Mouse (Mus musculus) subcutaneous adipose tissue, adult 2 months (tissue): ENCODE results near the gene Gtpbp8. TPM values are rescaled to one million over a fixed set of nuclear protein-coding genes. Genes with fewer than 3 reads are reported as not detected.

Source experiments
- polyA plus RNA-seq: library from polyadenylated mRNA; depleted of rRNA; stranded (reverse); fragments of >200 nt; gene quantifications from 2 replicates; pipeline ENCODE4 v1.2.3, GENCODE M21; 2012; ENCODE audit warnings: low replicate concordance; rRNA removed

Gtpbp8 gene
- polyA plus RNA-seq: 9.2 and 9.8 TPM in 2 replicates

DNA sequence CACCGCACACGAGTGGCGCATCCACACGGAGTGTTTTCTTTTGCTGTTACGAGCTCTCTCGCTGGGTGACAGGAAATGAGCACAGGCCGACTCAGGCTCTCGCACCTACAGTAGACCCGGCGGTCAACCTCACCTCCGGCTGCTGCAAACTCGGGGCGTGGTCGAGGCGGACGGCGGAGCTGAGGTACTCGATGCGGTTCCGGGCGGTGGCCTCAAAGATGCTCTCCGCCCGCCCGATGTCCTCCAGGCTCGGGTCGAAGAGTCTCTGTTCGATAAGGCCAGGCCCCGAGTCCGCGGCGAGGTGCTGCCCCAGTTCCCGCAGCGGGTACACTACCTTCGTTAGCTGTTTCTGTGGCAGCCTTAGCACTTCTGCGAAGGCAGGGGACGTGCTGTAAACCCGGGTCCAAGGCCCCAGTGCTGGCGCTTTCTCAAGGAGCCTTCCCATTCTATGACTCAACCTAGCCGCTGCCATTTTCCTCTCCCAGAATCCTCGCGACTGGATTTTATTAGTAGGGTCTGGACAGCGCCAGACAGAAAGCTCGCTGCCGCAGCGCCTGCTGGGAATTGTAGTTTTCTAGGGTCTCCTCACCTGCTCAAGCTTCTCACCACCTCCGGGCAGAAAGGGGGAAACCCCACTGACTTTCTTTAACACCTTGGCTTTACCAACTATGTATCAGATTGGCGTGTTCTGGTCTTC, at the start of gene Gtpbp8:
TSS of gene Gtpbp8 (minus strand) at position 498 of the 697 bp plus-strand sequence.

DNA sequence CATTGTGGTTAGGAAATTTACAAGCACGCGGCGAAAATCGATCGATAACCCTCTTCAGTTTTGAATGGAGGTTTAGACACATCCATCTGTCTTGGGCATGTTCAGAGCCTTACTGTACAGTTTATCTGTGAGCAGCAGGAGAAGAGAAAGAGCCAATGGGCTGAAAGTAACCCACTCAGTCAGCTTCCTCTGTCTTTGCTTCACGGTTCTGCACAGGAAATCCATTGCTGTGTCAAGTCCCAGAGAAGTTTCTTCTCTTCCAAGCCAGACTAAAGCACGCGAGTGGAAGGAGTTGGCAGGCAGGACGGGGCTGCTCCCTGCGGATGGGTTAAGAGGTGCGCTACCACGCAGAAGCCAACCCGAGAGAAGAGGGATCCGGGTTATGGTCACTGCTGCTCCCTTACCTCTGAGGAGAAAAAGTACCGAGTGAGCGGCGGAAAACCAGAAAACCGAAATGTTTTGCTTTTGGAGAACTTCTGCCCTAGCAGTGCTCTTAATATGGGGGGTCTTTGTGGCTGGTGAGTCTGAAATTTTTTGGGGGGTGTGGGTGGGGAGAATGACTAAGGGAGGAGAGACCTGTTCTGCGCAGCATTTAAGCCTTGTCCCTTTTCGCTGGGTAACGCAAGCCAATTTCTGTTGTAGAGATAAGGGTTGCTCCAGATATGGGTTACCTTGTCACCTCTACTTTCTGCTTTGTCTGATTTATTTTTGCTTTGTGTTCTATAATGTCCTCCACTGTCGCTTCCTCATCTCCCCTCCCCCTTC, 19.6 kb upstream of the Gtpbp8 start, which contains the start of gene Cd200r1:
TSS of gene Cd200r1 (plus strand) at position 182 of the 765 bp plus-strand sequence.

DNA sequence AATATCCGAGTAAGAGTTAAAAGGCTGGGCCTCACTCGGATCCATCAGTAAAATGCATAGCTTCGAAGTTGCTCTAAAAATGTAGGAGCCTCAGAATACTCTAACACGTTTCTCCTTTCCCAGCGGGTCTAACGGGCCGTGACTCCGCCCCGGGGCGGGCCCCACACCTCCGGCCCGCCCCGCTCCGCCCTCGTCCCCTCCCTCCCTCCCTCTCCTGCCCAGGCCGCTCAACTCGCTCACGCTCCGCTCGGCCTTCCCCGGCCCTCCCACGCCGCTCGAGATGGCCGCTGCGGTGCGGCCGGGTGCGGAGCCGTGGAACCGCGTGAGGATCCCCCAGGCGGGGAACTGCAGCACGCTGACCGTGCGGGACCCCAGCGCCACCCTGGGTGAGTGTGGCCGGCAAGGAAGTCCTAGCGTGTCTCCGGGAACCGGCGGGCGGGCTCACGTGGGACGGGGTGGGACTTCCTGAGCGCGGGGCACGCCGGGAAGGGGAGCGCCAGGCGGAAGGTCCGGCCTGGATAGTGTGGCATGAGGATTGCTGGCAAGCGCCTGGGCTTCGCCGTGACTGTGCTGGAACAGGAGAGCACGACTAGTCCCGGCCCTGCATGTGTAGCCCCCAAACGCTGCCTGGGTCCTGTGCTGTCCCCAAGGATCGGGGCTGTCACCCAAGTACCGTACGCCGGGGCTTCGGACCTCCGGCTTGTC, 21.9 kb downstream of the Gtpbp8 start, which contains the start of gene Nepro:
TSS of gene Nepro (plus strand) at position 219 of the 705 bp plus-strand sequence.

Other genes starting within 250 kb of the Gtpbp8 start
- gene Boc, start 187.5 kb downstream of the Gtpbp8 start, polyA plus RNA-seq: 16.9 and 23.2 TPM in 2 replicates
- 3.4 and 7.2 TPM in 2 replicates for gene Nepro, start 22.1 kb downstream of the Gtpbp8 start, polyA plus RNA-seq
- 2.6 and 2.9 TPM in 2 replicates for gene Cd200r1, start 19.4 kb upstream of the Gtpbp8 start, polyA plus RNA-seq
- gene Cd200r4, start 65.4 kb upstream of the Gtpbp8 start, polyA plus RNA-seq: 1.1 and 1.4 TPM in 2 replicates
- not detected in 2 replicates for gene Cd200r2, start 120.7 kb upstream of the Gtpbp8 start, polyA plus RNA-seq
- 0.19 and 0.24 TPM in 2 replicates for gene Cd200r3, start 197.3 kb upstream of the Gtpbp8 start, polyA plus RNA-seq